Mouse (Mus musculus) ES-Bruce4 (cell line): ENCODE data around the gene Ncapg. TPM values are rescaled to one million over a fixed set of nuclear protein-coding genes. Genes with fewer than 3 reads are reported as not detected.
"Not testable (repeated sequence)": the region's sequence is repeated elsewhere in the genome, so short reads cannot be mapped to it uniquely, and the experiment has no call there.

Experiments
- H3K27ac ChIP-seq: 2 replicates; pipeline ENCODE4 v1.5.1; 2012; ENCODE audit warnings: low read length, inconsistent platforms; ENCODE audit not compliant: insufficient read depth
- H3K27me3 ChIP-seq: 2 replicates; pipeline ENCODE4 v1.6.1; 2012; ENCODE audit warnings: mild to moderate bottlenecking, low read length, inconsistent platforms; ENCODE audit not compliant: control insufficient read depth, poor library complexity, insufficient read depth, severe bottlenecking
- H3K36me3 ChIP-seq: 2 replicates; pipeline ENCODE4 v1.6.1; 2012; ENCODE audit warnings: inconsistent platforms, mild to moderate bottlenecking, low read length, moderate library complexity; ENCODE audit not compliant: control insufficient read depth, poor library complexity, insufficient read depth, severe bottlenecking
- H3K4me1 ChIP-seq: one replicate; pipeline ENCODE4 v1.8.1; 2011; ENCODE audit warnings: low read length; ENCODE audit not compliant: control insufficient read depth, insufficient read depth
- H3K4me3 ChIP-seq: 2 replicates; pipeline ENCODE4 v1.5.1; 2011; ENCODE audit warnings: low read depth, mild to moderate bottlenecking, low read length
- H3K9ac ChIP-seq: 2 replicates; pipeline ENCODE4 v1.6.1; 2012; ENCODE audit warnings: low read depth, mild to moderate bottlenecking, inconsistent platforms; ENCODE audit not compliant: poor library complexity, severe bottlenecking
- H3K9me3 ChIP-seq: replicated peaks from 2 replicates; pipeline ENCODE4 v1.6.1; 2012; ENCODE audit warnings: mild to moderate bottlenecking, low read length, inconsistent platforms; ENCODE audit not compliant: control insufficient read depth, poor library complexity, insufficient read depth, severe bottlenecking
- CTCF ChIP-seq: IDR thresholded peaks from one replicate; pipeline ENCODE4 v1.8.1; 2011; ENCODE audit warnings: low read depth, low read length
- EP300 ChIP-seq: IDR thresholded peaks from 2 replicates; pipeline ENCODE4 v1.6.1; 2011; ENCODE audit warnings: low read depth, low read length; ENCODE audit not compliant: insufficient read depth
- POLR2A ChIP-seq: IDR thresholded peaks from one replicate; pipeline ENCODE4 v1.8.1; 2011; ENCODE audit warnings: low read length; ENCODE audit not compliant: insufficient read depth
- polyA plus RNA-seq: library from polyadenylated mRNA; stranded (reverse); fragments of >200 nt; gene quantifications from 2 replicates; pipeline ENCODE4 v1.2.4, GENCODE M21; 2011; ENCODE audit warnings: low read depth; ENCODE audit not compliant: missing spikeins, insufficient read depth, insufficient read length

The Ncapg gene
- polyA plus RNA-seq, 1 experiment = 109 TPM

DNA sequence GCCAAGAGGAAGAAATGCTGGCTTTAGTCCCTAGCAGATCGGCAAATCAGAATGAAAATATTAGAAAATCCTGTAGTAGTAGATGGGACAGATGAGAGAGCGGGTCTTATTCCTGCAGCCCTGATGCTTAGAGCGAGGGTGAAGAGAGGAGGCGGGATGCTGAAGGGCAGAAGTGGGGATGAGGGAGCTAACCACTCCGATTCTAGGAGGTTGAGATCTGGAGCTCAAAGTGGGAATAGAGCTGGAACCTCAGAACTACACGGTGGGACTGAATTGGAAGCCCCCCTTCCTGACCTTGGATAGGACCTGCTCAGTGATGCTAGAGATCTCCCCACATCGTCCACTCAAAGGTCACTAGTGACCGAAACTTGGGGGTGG lies 30.0 kb upstream of the Ncapg start:
- peak overlapping the region; percentile 73 for H3K4me3 ChIP-seq
- H3K4me1 ChIP-seq = no peaks in the 10 kb centered on the region
- peaks cover 10% of the 10 kb centered on the region for H3K27me3 ChIP-seq
- H3K9me3 ChIP-seq = no peaks in the 10 kb centered on the region
- H3K9ac ChIP-seq = peak overlapping the region; percentile 14
- TF ChIP-seq POLR2A (no peak), EP300 (no peak)
- no peaks in the 10 kb centered on the region for H3K36me3 ChIP-seq
- no peak overlapping the region for H3K27ac ChIP-seq

DNA sequence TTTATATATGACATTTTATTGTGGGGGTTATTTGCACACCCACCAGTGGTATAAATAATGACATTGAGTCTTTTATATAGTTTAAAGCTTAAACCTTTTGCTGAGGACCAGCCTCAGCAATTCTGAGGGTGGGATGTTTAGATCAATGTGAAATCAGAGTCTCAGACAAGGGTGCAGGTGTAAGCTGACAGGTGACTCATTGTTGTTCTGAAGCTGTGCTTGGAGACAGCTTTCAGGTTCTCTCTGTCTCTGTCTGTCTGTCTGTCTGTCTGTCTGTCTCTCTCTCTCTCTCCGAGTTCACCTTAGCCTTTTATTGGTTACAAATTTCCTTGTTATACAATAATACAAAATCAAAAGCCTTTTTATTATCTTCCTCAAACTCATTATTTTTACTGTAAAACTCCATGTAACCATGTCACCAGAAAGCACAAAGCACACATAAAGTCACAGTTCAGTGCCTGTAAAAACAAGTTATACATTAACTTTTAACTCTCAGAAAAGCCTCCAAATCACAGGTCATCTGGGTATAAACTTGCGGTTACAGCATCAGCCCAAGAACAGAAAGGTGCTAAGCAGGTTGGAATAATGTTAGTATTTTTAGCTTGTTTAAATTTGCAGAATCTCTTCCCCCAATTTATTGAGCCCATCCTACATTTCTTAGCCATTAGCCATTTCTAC lies 18.6 kb upstream of the Ncapg start:
- TF ChIP-seq EP300 (no peak), POLR2A (no peak), CTCF (no peak)
- Histone ChIP-seq H3K27me3 (no peaks in the 10 kb centered on the region), H3K4me3 (no peak overlapping the region), H3K9ac (no peak overlapping the region), H3K27ac (no peak overlapping the region), H3K36me3 (no peaks in the 10 kb centered on the region), H3K4me1 (no peaks in the 10 kb centered on the region), H3K9me3 (no peaks in the 10 kb centered on the region)

DNA sequence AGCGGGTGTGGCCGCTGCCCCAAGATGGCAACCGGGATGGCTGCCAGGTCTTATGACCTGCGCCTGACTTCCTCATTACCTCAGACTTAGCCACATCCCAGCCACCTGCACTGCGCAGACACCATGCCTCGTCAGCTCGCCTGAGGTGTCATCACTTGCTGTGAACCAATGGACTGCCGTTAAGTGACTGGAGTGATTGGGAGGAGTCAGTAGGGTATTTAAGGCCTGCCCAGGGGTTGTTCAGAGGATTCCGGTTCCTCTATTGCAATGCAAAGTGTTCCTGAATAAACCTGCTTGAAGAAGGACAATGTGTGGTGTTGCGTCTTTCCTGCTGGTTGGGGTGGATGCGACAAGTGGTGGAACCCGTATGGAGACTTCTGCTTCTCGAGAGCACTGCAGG lies 11.3 kb upstream of the Ncapg start:
- H3K4me1 ChIP-seq, H3K9ac ChIP-seq, H3K4me3 ChIP-seq, H3K27me3 ChIP-seq, H3K36me3 ChIP-seq, H3K27ac ChIP-seq: not testable (repeated sequence)
- peaks cover 42% of the 10 kb centered on the region for H3K9me3 ChIP-seq

DNA sequence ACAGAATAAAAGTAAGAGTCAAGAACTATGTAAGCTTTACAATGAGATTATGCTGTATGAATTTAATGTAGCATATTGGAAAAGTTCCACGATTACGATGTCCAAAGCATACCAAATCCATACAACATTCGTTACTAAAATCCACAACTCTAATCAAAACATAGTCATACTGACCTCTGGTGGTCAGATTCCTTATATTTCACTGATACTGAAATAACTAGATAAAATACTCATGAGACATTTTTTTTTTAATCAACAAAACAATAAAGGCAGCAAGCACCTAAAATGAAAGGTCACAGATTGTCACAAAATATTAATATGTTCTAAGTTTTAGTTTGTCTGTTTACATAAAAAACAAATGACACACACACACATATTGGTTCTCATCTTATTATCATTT lies 1.4 kb upstream of the Ncapg start:
- Histone ChIP-seq H3K27ac (no peak overlapping the region), H3K27me3 (no peaks in the 10 kb centered on the region), H3K4me3 (no peak overlapping the region), H3K9ac (peak overlapping the region; percentile 92; the same call in 1 of the 2 replicates), H3K4me1 (no peaks in the 10 kb centered on the region), H3K36me3 (peaks cover 7% of the 10 kb centered on the region), H3K9me3 (peaks cover under 1% of the 10 kb centered on the region; the same call in 1 of the 2 replicates)
- TF ChIP-seq CTCF (no peak), POLR2A (no peak)

DNA sequence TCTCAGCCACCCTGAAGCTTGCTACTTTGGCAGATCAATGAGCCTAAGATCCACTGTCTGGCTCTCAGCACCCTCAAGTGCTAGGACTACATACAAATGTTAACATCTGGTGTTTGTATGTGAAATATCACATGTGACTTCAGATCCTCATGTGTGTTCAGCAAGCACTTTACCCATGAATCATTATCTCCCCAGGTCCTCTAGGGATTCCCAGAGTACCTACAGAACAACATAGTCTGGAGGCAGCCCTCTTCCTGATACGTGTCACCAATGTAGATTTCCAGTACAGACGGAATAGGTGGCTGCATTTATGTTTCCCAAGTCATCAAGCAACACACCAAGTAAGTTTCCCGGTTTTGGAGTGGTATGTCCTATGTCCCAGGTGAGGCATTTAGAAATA lies 888 bp upstream of the Ncapg start:
- Histone ChIP-seq H3K27me3 (no peaks in the 10 kb centered on the region), H3K9me3 (no peaks in the 10 kb centered on the region), H3K36me3 (peaks cover 7% of the 10 kb centered on the region), H3K9ac (peak overlapping the region; percentile 92), H3K4me3 (peak overlapping the region; percentile 92), H3K27ac (no peak overlapping the region), H3K4me1 (no peaks in the 10 kb centered on the region)
- TF ChIP-seq EP300 = no peak
- no peak for TF ChIP-seq POLR2A
- TF ChIP-seq CTCF = no peak

DNA sequence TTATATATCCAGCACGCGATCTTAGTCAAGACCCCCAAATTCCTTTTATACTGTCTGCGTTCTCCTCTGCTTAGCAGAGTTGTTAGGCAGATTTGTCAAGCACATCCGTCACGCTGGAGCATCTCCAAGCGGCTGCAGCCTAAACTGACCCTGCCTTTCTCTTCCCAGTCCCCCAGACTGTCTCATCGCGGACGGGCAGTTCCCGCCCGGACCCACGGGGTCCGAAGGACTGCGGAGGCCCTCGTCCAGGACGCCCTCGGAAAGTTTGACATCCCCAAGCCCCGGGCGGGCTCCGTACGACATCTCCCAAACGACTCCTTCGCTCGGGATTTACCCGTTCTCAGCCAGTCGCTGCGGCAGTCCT lies 503 bp upstream of the Ncapg start:
- no peaks in the 10 kb centered on the region for H3K4me1 ChIP-seq
- peak overlapping the region; percentile 92 for H3K4me3 ChIP-seq
- TF ChIP-seq POLR2A (no peak), EP300 (no peak), CTCF (no peak)
- H3K9me3 ChIP-seq = no peaks in the 10 kb centered on the region
- H3K27me3 ChIP-seq = no peaks in the 10 kb centered on the region
- peaks cover 7% of the 10 kb centered on the region for H3K36me3 ChIP-seq
- H3K9ac ChIP-seq = peak overlapping the region; percentile 92
- peak overlapping the region; percentile 45 for H3K27ac ChIP-seq
